Mouse (Mus musculus): ENCODE results near the gene Ociad1.

Gene Ociad1

DNA sequence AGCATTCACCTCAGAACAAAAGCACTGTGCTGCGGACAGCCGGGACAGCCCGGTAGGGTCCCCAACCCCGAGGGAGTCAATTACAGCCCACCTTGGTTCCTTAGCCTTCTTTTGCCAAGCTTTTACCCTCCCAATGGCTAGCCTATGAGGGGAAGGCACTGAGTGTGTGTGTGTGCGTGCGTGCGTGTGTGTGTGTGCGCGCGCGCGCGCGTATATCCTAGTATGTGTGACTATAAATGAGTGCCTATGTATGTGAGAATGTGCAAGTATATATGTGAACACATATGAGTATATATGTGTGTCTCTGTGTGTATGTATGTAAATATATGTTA, 46.2 kb downstream of the Ociad1 start:
- in situ Hi-C loops (cut with MboI, MseI) = no loop called here

DNA sequence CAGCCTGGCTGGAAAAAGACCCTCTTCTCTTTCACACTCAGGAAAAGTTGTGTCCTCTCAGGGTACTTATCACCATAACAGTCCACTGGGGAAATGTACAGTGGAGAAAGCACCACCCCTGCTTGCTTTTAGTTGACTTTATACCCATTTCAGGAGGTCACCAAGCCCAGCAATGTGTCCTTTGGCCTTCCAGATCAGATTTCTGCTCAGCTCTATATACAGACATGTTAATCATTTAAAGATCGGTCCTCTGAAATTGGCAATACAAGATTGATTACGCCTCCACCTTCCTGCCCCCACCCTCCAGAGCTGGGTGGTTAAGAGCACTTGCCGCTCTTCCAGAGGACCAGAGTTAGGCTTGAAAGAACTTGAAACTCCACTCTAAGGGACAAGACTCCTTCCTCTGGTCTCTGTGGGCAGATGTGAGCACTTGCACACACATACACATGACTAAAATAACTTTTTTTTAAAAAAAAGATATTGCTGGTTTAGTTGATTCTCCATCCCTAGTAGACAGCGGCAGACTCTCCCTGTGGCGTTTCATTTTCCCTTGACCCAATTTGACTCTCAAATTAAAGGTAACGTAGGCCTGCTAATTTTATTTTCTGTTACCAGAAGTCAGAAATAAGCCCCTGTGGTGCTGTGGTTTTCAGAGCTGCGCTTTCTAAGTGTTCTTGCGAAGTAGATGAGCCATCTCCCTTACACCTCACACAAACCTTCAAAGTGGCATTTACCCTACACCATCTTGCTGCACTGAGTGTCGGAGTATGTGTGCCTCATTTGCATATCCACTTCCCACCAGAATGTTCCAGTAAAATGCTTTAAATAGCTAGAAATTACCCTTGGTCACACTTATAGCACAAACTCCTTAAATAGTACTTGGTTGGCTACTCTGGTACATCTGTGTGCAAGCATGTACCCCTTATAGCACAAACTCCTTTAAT, 47.5 kb downstream of the Ociad1 start:
- in situ Hi-C loops (cut with MboI, MseI) = no loop called here

DNA sequence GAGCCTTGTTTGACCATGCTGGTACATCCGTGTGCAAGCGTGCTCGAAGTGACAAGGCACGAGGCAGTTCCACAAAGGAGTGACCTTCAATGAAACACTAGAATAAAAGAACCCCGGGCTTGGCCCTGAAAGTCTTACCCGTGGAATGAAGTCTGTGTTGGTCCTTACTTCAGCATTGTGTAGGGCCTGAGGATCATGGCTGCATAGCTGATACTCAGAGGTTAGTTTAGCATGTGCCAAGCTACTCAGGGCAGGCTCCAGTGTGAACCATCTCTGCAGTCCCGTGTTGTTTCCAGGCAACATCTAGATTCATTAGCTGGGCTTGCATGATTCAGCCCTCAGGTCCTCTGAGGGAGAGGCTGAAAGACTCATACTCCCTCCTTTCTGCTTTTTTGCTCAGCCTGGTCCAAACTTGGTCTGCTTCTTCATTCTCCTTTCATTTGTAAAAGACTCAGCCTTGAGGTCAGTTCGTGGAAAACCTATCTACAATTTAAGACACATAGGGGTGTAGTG, 48.2 kb downstream of the Ociad1 start, which contains the start of gene Ociad2:
Gene Ociad2, minus strand, starts transcription at position 306 of the 513 bp plus-strand sequence.
- in situ Hi-C loops (cut with MboI, MseI) = no loop called here

DNA sequence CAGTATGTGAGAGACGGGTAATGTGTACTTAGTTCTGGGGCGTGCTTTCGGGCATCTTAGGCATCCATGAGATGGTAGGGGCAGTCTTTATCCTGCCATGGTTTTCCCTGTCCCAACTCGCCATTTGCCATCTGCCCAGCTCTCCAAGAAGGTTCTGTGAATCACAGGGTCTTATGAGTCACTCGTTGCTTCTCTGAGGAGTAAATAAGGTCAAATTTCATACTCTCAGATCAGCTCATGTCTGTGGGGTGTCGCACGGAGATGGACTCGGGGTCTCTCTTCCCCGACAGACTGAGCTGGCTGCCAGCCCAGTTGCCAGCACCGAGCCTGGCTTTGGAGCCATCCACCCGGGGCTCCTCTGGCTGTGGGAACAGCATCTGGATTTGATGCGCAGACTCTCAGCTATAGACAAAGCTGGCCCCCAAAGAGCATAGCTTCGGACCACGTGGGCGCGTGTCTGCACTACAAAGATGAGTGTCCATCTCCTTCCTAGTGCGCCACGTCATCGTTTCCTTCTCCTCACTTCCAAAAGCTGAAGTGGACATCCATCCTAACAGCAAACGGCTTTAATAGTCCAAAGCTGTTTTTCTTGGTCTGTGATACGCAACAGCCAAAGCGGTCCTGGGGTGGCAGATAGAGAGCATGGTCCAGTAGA, 50.2 kb downstream of the Ociad1 start:
- in situ Hi-C loops (cut with MboI, MseI) = no loop called here

DNA sequence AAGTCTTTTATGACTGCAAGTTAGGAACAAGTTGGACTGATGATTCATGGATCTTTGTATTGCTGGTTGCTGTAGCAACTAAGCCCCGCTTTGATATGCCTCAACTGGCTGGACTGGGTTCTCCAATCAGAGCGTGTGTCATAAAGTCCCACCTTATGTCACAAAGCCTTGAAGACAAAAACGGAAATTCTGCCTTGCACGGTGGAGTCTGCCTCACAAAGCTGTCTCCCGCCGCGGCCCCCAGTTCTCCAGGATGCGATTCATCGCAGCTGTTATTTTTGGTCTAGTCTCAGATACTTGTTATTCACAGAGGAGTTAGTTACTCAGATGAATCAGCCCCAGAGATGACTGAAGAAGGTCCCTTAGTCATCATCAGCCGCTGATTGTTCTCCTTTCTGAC, 51.7 kb downstream of the Ociad1 start:
- in situ Hi-C loops (cut with MboI, MseI) = no loop called here

DNA sequence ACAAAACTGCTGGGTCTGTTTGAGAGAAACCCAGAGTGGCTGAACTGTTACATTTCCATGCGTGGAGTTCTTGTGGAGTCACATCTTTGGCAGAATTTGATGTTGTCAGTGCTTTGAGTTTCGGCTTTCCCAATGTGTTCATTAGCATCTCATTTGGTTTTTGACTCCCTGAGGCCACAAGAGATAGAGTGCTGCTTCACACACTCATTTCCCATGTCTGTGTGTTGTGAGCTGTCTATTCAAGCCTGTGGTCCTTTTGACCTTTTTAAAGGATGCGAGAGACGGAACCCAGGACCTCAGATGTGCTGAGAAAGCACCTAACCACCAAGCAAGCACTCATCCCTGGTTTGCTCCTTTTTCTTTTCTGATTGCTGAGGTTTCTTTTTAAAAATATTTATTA, 52.7 kb downstream of the Ociad1 start:
- in situ Hi-C loops (cut with MboI, MseI) = no loop called here

DNA sequence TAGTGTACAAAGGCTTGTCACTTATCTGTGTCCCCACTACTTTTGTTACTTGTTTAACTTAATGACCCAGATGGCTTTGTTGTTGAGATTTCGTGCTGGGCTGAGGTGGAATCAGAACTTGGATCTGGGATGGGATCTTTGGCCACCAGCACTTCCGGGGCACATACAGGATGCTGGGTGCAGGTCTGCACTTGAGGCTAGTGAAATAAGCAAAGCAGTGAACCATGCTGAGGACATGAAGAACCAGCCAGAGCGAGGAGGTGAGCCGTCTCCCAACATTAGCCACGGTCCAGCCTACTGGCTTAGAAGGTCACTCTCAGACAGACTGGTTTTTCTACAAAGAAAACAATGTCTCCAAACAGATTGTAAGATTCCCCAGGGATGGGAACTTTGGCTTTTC, 56.9 kb downstream of the Ociad1 start:
- in situ Hi-C loops (cut with MboI, MseI) = no loop called here

DNA sequence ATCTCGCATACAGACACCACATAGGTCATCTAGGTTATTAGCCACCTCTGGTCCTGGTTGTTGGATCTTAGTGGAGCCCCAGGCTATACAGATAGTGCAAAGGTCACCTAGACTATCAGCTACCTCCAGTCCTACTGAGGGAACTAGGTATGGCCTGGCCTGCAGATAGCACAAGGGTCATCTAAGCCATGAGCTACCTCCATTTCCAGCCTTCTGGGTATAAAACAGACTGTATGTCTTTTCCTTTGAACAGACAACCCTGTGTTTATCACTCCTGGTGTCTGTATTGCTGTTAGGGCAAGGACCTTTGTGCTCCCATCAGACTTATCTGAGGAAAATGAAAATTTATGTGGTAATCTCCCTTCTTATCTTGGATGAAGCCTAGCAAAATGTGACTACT, 59.2 kb downstream of the Ociad1 start:
- in situ Hi-C loops (cut with MboI, MseI) = no loop called here

DNA sequence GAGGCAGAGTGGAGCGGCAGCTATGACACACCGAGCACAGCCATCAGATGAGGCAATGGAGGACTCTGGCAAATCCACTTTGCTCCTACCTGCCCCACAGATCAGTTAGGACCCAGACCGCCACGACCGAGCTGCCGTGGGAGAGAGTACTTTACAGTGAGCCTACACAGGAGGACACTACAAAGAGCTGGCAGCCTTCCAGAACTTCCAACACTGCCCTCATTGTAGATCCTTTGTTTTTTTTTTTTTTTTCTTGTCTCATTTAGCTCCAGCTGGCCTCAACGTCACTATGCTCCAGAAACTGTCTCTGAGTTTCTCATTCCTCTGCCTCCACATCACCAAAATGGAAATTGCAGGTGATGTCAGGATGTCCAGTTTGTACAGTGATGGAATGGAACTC, 60.9 kb downstream of the Ociad1 start:
- in situ Hi-C loops (cut with MboI, MseI) = no loop called here

DNA sequence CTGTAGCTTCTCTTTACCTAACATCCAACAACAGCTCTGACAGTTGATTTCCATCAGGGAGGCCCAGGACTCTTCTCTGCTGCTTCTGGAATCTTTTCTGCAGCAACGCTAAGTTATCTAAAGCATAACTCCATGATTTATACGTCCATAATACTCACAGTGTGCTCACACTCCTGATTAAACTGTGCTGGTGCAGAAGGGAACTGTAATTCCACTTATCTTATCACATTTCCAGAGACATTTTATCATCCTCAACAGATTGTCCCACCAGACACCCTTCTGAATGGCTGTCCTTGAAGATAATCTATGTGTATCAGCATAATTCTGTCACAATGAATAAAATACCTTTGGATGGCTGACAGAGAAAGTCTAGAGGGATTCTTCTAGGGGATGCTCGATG, 61.4 kb downstream of the Ociad1 start:
- in situ Hi-C loops (cut with MboI, MseI) = no loop called here

DNA sequence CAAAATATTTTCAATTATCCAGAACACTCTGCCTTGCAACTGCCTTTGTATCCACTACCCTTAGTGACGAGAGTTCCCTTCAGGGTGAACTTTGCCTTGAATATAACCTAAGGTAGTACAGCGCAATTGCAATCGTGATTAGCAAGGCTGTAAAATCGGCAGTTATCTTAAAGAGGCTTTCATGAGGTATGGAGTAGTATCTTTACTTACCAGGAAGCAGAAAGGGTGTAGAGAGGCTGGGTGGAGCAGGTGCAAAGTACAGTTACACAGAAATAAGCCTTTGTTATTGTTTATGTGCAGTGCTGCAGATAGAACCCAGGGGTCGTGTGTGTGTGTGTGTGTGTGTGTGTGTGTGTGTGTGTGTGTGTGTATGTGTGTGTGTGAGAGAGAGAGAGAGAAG, 62.8 kb downstream of the Ociad1 start:
- in situ Hi-C loops (cut with MboI, MseI) = no loop called here

DNA sequence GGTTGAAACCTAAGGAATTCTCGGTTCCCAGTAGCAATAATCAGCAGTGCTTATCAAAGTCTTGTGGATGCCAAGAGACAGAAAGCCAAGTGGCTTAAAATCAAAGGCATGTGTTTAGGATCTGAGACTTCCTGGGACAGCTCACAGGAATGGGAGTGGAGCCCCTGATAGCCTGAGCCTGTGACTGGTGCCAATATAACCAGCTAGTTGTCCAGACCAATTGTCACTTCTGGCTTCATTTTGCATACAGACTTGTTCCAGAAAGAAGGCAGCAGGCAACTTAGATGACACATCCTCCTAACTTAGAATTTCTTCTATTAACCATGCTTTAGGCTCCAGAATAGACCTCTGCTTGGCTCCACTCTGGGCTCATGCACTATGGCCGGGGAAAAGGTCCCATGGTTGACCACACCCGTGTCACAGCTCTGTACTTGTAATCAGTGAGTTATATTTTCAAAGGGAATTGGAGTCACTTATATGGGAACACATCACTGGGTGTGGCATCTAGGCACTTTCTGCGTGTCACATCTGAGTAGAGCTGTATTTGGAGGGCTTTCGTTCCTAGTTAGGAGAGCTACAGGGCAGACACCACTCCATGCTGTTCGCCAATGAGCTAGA, 66.7 kb downstream of the Ociad1 start:
- in situ Hi-C loops (cut with MboI, MseI) = no loop called here

DNA sequence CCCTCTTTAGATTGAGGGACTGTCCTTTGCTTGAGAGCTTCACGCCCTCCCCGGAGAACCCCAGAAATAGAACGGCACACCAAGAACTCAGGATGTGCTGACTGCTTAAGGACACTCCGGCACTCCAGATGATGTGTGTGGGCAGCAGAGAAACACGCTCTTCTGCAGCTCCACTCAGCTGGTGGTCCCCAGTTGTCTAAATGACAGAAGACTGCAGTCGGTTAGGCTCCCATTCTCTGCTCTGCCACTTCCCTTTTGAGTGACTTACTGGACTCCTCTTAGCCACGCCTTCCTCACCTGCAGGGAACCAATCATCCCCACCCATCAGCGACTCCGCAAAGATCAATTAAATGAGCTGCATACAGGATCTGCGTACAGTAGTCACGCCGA, 67.2 kb downstream of the Ociad1 start:
- in situ Hi-C loops (cut with MboI, MseI) = no loop called here

DNA sequence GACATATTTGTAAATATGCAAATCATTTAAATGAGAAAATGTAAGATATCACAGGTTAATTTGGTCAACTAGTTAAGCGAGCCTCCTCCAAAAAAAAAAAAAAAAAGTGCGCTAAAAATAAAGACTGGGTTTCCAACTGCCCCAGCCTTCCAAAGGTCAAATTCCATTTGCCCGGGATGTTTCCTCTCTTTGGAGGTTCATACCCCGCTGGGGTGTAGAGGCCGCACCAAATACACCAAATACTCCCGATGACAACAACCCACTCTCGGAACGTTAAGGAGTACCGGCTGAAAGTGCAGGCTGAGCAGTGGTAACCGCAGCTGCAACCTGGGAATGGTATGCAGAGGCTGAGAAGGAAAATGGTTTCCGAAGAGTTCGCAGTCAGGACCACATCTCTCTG, 67.7 kb downstream of the Ociad1 start:
- in situ Hi-C loops (cut with MboI, MseI) = no loop called here

DNA sequence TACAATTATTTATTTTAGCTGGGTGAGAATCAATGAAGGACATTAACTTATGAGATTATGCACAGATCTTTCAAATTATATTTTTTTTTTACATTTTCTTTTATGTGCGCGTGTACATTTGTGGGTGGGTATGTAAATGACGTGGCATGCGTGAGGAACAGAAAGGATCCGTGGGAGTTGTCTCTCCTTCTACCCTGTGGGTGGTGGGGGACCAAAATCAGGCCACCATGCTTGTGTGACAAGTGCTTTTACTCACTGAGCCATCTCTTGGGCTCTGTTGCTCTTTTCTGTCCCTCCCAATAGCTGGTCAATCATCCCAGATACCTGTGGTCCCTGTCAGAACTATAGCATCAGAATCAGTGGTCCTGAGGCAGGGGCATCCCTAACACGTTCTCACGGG, 69.8 kb downstream of the Ociad1 start:
- in situ Hi-C loops (cut with MboI, MseI) = no loop called here

DNA sequence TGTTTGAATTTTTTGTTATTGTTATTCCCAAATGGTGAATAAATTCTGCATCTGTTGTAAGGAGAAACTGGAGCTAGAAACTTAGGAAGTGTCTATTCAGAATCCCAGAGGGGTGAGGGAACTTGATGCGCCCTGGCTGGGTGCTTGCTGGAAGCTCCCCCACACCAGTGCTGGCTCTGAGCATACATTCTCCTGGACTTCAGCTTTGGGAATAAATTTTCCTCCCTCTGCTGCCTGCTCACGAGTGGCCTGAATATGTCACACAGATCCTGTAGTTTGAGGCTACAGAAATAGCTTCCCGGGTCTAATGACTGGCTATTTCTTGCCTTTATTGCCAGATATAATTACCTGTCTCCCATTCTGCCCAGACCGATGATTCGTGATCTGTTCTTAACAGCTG, 70.2 kb downstream of the Ociad1 start:
- in situ Hi-C loops (cut with MboI, MseI) = no loop called here
